Mouse (Mus musculus): ENCODE data around the gene Pitx3. TPM values are rescaled to one million over a fixed set of nuclear protein-coding genes. Genes with fewer than 3 reads are reported as not detected.
"Not testable (repeated sequence)": the region's sequence is repeated elsewhere in the genome, so short reads cannot be mapped to it uniquely, and the experiment has no call there.

The Pitx3 gene
- total RNA-seq, 1 experiment: 0.18 TPM

- TF ChIP-seq ZNF384 (IDR thresholded peaks at IDR 0.05; ENCODE audit: low read depth, low read length) (no peak), MAFK (IDR thresholded peaks at IDR 0.05; ENCODE audit: insufficient read depth, low read depth, low read length) (no peak), HCFC1 (IDR thresholded peaks at IDR 0.05; ENCODE audit: borderline replicate concordance, insufficient read depth, low read length) (no peak), ZC3H11A (IDR thresholded peaks at IDR 0.05; ENCODE audit: borderline replicate concordance, low read depth, low read length) (no peak), CHD2 (IDR thresholded peaks at IDR 0.05; ENCODE audit: low read depth, low read length) (no peak)
- Histone ChIP-seq H3K4me1 (ENCODE audit: control insufficient read depth in 2 of 2, insufficient read depth in 2 of 2, low read length in 2 of 2, poor library complexity in 1 of 2) (0 out of 4 replicates have a peak, but pooled peaks cover 0 to 3% of the 10 kb centered on the region in 2 experiments), H3K4me3 (ENCODE audit: insufficient read depth in 1 of 2, low read depth in 1 of 2, low read length in 2 of 2, poor library complexity in 1 of 2, severe bottlenecking in 1 of 2) (0 out of 4 replicates have a peak overlapping the region, but pooled peaks of 1 of the 2 experiments have one; percentile 6), H3K27ac (ENCODE audit: insufficient read depth, low read depth, low read length, poor library complexity, severe bottlenecking) (no peak overlapping the region), H3K36me3 (ENCODE audit: control insufficient read depth, insufficient read depth, low read length, poor library complexity, severe bottlenecking) (no peaks in the 10 kb centered on the region), H3K9ac (ENCODE audit: insufficient read depth, low read depth, low read length, poor library complexity, severe bottlenecking) (no peak overlapping the region), H3K9me3 (ENCODE audit: control insufficient read depth, insufficient read depth, low read depth, low read length) (no peaks in the 10 kb centered on the region)
- in situ Hi-C loops (cut with MboI; ENCODE audit: low sequenced_read_pairs in 2 of 2, unreplicated experiment in 2 of 2): loop anchor here (10.0 kb wide), 1 partner anchor 124 kb away; no protein-coding TSS in a partner anchor
- no peak for DNase-seq (ENCODE audit: low read depth, low spot score)
Measured at GRCm38 (mm10) chr19:46131283-46131682, 16.8 kb downstream of the Pitx3 start.

- DNase-seq (ENCODE audit: low read depth, low spot score); H3K4me3 ChIP-seq (ENCODE audit: insufficient read depth in 1 of 2, low read depth in 1 of 2, low read length in 2 of 2, poor library complexity in 1 of 2, severe bottlenecking in 1 of 2); H3K9me3 ChIP-seq (ENCODE audit: control insufficient read depth, insufficient read depth, low read depth, low read length); H3K36me3 ChIP-seq (ENCODE audit: control insufficient read depth, insufficient read depth, low read length, poor library complexity, severe bottlenecking); H3K9ac ChIP-seq (ENCODE audit: insufficient read depth, low read depth, low read length, poor library complexity, severe bottlenecking); H3K4me1 ChIP-seq (ENCODE audit: control insufficient read depth in 2 of 2, insufficient read depth in 2 of 2, low read length in 2 of 2, poor library complexity in 1 of 2); H3K27ac ChIP-seq (ENCODE audit: insufficient read depth, low read depth, low read length, poor library complexity, severe bottlenecking): not testable (repeated sequence)
- in situ Hi-C loops (cut with MboI; ENCODE audit: low sequenced_read_pairs in 2 of 2, unreplicated experiment in 2 of 2): loop anchor here (10.0 kb wide), 1 partner anchor 125 kb away; no protein-coding TSS in a partner anchor
Measured at GRCm38 (mm10) chr19:46129737-46130136, 18.4 kb downstream of the Pitx3 start.

DNA sequence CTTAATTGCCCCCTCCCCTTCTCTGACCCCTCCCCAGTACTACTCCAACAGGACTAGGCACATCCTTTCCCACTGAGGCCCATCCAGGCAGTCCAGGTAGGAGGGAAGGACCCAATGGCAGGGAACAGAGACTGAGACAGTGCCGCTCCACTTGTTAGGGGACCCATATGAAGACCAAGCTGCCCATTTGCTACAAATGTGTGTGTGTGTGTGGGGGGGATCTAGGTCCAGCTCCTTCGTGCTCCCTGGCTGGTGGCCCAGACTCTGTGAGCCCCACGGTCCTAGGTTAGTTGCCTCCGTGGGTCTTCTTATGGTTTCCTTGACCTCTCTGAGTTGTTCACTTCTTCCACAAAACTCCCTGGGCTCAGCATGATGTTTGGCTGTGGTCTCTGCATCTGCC is 21.8 kb downstream of the Pitx3 start:
- Histone ChIP-seq H3K27ac (ENCODE audit: insufficient read depth, low read depth, low read length, poor library complexity, severe bottlenecking) (no peak overlapping the region), H3K4me3 (ENCODE audit: insufficient read depth in 1 of 2, low read depth in 1 of 2, low read length in 2 of 2, poor library complexity in 1 of 2, severe bottlenecking in 1 of 2) (no peak overlapping the region), H3K4me1 (ENCODE audit: control insufficient read depth in 2 of 2, insufficient read depth in 2 of 2, low read length in 2 of 2, poor library complexity in 1 of 2) (no peaks in the 10 kb centered on the region), H3K36me3 (ENCODE audit: control insufficient read depth, insufficient read depth, low read length, poor library complexity, severe bottlenecking) (no peaks in the 10 kb centered on the region), H3K9ac (ENCODE audit: insufficient read depth, low read depth, low read length, poor library complexity, severe bottlenecking) (no peak overlapping the region), H3K9me3 (ENCODE audit: control insufficient read depth, insufficient read depth, low read depth, low read length) (no peaks in the 10 kb centered on the region)
- in situ Hi-C loops (cut with MboI; ENCODE audit: low sequenced_read_pairs in 2 of 2, unreplicated experiment in 2 of 2): no loop called here
- DNase-seq (ENCODE audit: low read depth, low spot score): no peak
- no peak for TF ChIP-seq ZNF384 (IDR thresholded peaks at IDR 0.05; ENCODE audit: low read depth, low read length)
- TF ChIP-seq ZC3H11A (IDR thresholded peaks at IDR 0.05; ENCODE audit: borderline replicate concordance, low read depth, low read length): no peak
- TF ChIP-seq HCFC1 (IDR thresholded peaks at IDR 0.05; ENCODE audit: borderline replicate concordance, insufficient read depth, low read length): no peak
- TF ChIP-seq MAFK (IDR thresholded peaks at IDR 0.05; ENCODE audit: insufficient read depth, low read depth, low read length): no peak
- no peak for TF ChIP-seq CHD2 (IDR thresholded peaks at IDR 0.05; ENCODE audit: low read depth, low read length)

DNA sequence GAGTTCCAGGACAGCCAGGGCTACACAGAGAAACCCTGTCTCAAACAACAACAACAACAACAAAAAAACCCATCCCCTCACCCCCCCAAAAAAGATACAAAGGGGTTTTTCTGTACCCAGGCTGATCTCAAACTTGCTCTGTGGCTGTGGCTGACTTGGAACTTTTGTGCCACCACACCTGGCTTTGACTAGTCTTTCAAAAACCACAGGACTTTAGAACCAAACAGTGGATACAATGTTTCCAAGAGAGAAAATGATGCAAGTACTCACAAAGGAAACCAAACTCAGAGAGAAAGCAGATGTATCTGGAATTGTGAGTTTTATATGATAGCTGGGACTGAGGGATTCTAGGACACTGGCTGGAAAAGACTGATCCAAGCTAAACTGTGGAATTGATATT is 23.5 kb downstream of the Pitx3 start:
- Histone ChIP-seq H3K9ac (ENCODE audit: insufficient read depth, low read depth, low read length, poor library complexity, severe bottlenecking) (no peak overlapping the region), H3K4me1 (ENCODE audit: control insufficient read depth in 2 of 2, insufficient read depth in 2 of 2, low read length in 2 of 2, poor library complexity in 1 of 2) (no peaks in the 10 kb centered on the region), H3K9me3 (ENCODE audit: control insufficient read depth, insufficient read depth, low read depth, low read length) (no peaks in the 10 kb centered on the region), H3K4me3 (ENCODE audit: insufficient read depth in 1 of 2, low read depth in 1 of 2, low read length in 2 of 2, poor library complexity in 1 of 2, severe bottlenecking in 1 of 2) (no peak overlapping the region), H3K27ac (ENCODE audit: insufficient read depth, low read depth, low read length, poor library complexity, severe bottlenecking) (no peak overlapping the region), H3K36me3 (ENCODE audit: control insufficient read depth, insufficient read depth, low read length, poor library complexity, severe bottlenecking) (no peaks in the 10 kb centered on the region)
- in situ Hi-C loops (cut with MboI; ENCODE audit: low sequenced_read_pairs in 2 of 2, unreplicated experiment in 2 of 2): no loop called here
- no peak for TF ChIP-seq MAFK (IDR thresholded peaks at IDR 0.05; ENCODE audit: insufficient read depth, low read depth, low read length)
- no peak for TF ChIP-seq HCFC1 (IDR thresholded peaks at IDR 0.05; ENCODE audit: borderline replicate concordance, insufficient read depth, low read length)
- no peak for TF ChIP-seq ZC3H11A (IDR thresholded peaks at IDR 0.05; ENCODE audit: borderline replicate concordance, low read depth, low read length)
- TF ChIP-seq ZNF384 (IDR thresholded peaks at IDR 0.05; ENCODE audit: low read depth, low read length): no peak
- TF ChIP-seq CHD2 (IDR thresholded peaks at IDR 0.05; ENCODE audit: low read depth, low read length): no peak
- no peak for DNase-seq (ENCODE audit: low read depth, low spot score)

DNA sequence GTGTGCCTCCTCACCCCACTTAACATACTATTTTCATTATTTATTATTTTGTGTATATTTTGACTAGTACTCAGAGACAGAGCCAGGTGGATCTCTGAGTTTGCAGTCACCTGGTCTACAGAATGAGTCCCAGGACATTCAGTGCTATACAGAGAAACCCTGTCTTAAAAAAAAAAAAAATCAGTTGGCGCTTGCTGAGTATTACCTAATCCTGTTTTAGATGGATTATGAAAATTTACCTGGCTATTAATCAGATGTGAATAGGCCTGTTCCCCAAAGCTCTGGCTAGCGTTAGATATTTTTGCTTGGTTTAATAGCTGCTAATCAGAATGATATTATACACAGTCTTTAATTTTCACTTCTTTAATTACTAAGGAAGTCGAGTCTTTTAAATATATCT is 24.2 kb downstream of the Pitx3 start:
- Histone ChIP-seq H3K9me3 (ENCODE audit: control insufficient read depth, insufficient read depth, low read depth, low read length) (no peaks in the 10 kb centered on the region), H3K4me1 (ENCODE audit: control insufficient read depth in 2 of 2, insufficient read depth in 2 of 2, low read length in 2 of 2, poor library complexity in 1 of 2) (no peaks in the 10 kb centered on the region), H3K27ac (ENCODE audit: insufficient read depth, low read depth, low read length, poor library complexity, severe bottlenecking) (no peak overlapping the region), H3K9ac (ENCODE audit: insufficient read depth, low read depth, low read length, poor library complexity, severe bottlenecking) (no peak overlapping the region), H3K36me3 (ENCODE audit: control insufficient read depth, insufficient read depth, low read length, poor library complexity, severe bottlenecking) (no peaks in the 10 kb centered on the region), H3K4me3 (ENCODE audit: insufficient read depth in 1 of 2, low read depth in 1 of 2, low read length in 2 of 2, poor library complexity in 1 of 2, severe bottlenecking in 1 of 2) (no peak overlapping the region)
- in situ Hi-C loops (cut with MboI; ENCODE audit: low sequenced_read_pairs in 2 of 2, unreplicated experiment in 2 of 2): no loop called here
- no peak for DNase-seq (ENCODE audit: low read depth, low spot score)
- TF ChIP-seq ZC3H11A (IDR thresholded peaks at IDR 0.05; ENCODE audit: borderline replicate concordance, low read depth, low read length): no peak
- no peak for TF ChIP-seq CHD2 (IDR thresholded peaks at IDR 0.05; ENCODE audit: low read depth, low read length)
- no peak for TF ChIP-seq HCFC1 (IDR thresholded peaks at IDR 0.05; ENCODE audit: borderline replicate concordance, insufficient read depth, low read length)
- TF ChIP-seq MAFK (IDR thresholded peaks at IDR 0.05; ENCODE audit: insufficient read depth, low read depth, low read length): no peak
- no peak for TF ChIP-seq ZNF384 (IDR thresholded peaks at IDR 0.05; ENCODE audit: low read depth, low read length)
